Mouse (Mus musculus) cerebellum, postnatal 14 days (tissue): ENCODE results near the gene Fpr-rs7.

ENCODE experiments used
- DNase-seq, 2 experiments: peaks; one replicate each; pipeline ENCODE4 v3.0.0; 2021; ENCODE audit warnings: mixed read lengths in 2 of 2

The Fpr-rs7 gene

GRCm38 (mm10) chr17:20114126-20114525 lies at the start of gene Fpr-rs7:
Gene Fpr-rs7 (minus strand): TSS chr17:20114226.
- DNase-seq, result no peak

GRCm38 (mm10) chr17:20074090-20074489 lies 39.9 kb downstream of the Fpr-rs7 start:
- no peak for DNase-seq

- DNase-seq, result no peak
These were observed 42.2 kb downstream of the Fpr-rs7 start for GRCm38 (mm10) chr17:20071656-20072396.
